Mouse (Mus musculus) liver, embryonic 14.5 days (tissue): ENCODE measurements around the gene Ros1. TPM values are rescaled to one million over a fixed set of nuclear protein-coding genes. Genes with fewer than 3 reads are reported as not detected.

Experiments
- ATAC-seq: fragments of 200-750 bp; cut with Nextera tagmentation; 2 replicates; pipeline ENCODE4 v1.8.0; 2017; ENCODE audit warnings: moderate number of reproducible peaks, mild to moderate bottlenecking, moderate library complexity; ENCODE audit not compliant: insufficient read depth
- DNase-seq, 3 experiments: peaks; one replicate each; pipeline ENCODE4 v3.0.0-alpha.2; 2012 to 2013; ENCODE audit warnings: low read depth in 3 of 3, low spot score in 3 of 3
- H3K27ac ChIP-seq: fragments of 300-500 bp; sonication (generic); 2 replicates; pipeline ENCODE4 v1.5.1; 2014; ENCODE audit warnings: moderate library complexity, mild to moderate bottlenecking, control low read depth, inconsistent platforms
- H3K27me3 ChIP-seq: fragments of 300-500 bp; sonication (generic); 2 replicates; pipeline ENCODE4 v1.6.1; 2014; ENCODE audit warnings: mild to moderate bottlenecking, low read length, moderate library complexity; ENCODE audit not compliant: control insufficient read depth, insufficient read depth
- H3K36me3 ChIP-seq: fragments of 300-500 bp; sonication (generic); replicated peaks from 2 replicates; pipeline ENCODE4 v1.6.1; 2014; ENCODE audit warnings: low read depth; ENCODE audit not compliant: control insufficient read depth, insufficient read depth
- H3K4me1 ChIP-seq, 2 experiments: fragments of 200-500 bp in 1 of 2; fragments of 300-500 bp in 1 of 2; sonication (generic) in 1 of 2; replicated peaks; 2 replicates each; pipeline ENCODE4 v1.6.1; 2012 to 2014; ENCODE audit warnings: antibody characterized with exemption in 1 of 2, inconsistent platforms in 1 of 2, low read length in 1 of 2; ENCODE audit not compliant: control insufficient read depth in 2 of 2, insufficient read depth in 2 of 2
- H3K4me2 ChIP-seq: fragments of 300-500 bp; sonication (generic); 2 replicates; pipeline ENCODE4 v1.6.1; 2014; ENCODE audit warnings: low read depth, mild to moderate bottlenecking, control low read depth, moderate library complexity
- H3K4me3 ChIP-seq, 2 experiments: fragments of 200-500 bp in 1 of 2; fragments of 300-500 bp in 1 of 2; sonication (generic) in 1 of 2; 2 replicates each; pipeline ENCODE4 v1.5.1; 2012 to 2014; ENCODE audit warnings: low read depth in 2 of 2, low read length in 2 of 2, mild to moderate bottlenecking in 2 of 2, control low read depth in 1 of 2, inconsistent platforms in 1 of 2, moderate library complexity in 1 of 2; ENCODE audit not compliant: insufficient read depth in 1 of 2
- H3K9ac ChIP-seq: fragments of 300-500 bp; sonication (generic); replicated peaks from 2 replicates; pipeline ENCODE4 v1.6.1; 2014; ENCODE audit warnings: mild to moderate bottlenecking, control low read depth, moderate library complexity
- H3K9me3 ChIP-seq: fragments of 300-500 bp; sonication (generic); 2 replicates; pipeline ENCODE4 v1.6.1; 2016; ENCODE audit warnings: low read length, mixed read lengths; ENCODE audit not compliant: control insufficient read depth
- CTCF ChIP-seq: IDR thresholded peaks from 2 replicates; pipeline ENCODE4 v1.5.1; 2016; ENCODE audit warnings: antibody characterized with exemption, low read depth, control low read depth
- EP300 ChIP-seq: IDR thresholded peaks from 2 replicates; pipeline ENCODE4 v1.6.1; 2016; ENCODE audit warnings: antibody characterized with exemption, low read depth
- WGBS: fragments of 180-500 bp; shearing (Covaris S2); extraction: QIAGEN DNeasy Blood & Tissue Kit; methylation state at CpG from one replicate; pipeline ENCODE4 v1.1.7; 2014; ENCODE audit not compliant: insufficient replicate concordance; 5-methylcytosine and 5-hydroxymethylcytosine counted together
- polyA plus RNA-seq, 2 experiments: library from polyadenylated mRNA; depleted of rRNA in 1 of 2; stranded (reverse) in 1 of 2; unstranded in 1 of 2; fragments of >200 nt; fragmentation: Nextera tagmentation in 1 of 2; extraction: Ambion mirVana in 1 of 2; gene quantifications; 2 replicates each; pipeline versions ENCODE4 v1.2.1 to v1.2.3; 2012 to 2014

Gene Ros1
- polyA plus RNA-seq, 2 experiments = 0.03 to 0.05 TPM

GRCm38 (mm10) chr10:52233969-52234653, 39.1 kb upstream of the Ros1 start:
- H3K36me3 ChIP-seq = no peaks in the 10 kb centered on the region
- H3K4me2 ChIP-seq = peak overlapping the region; percentile 74
- TF ChIP-seq CTCF (no peak), EP300 (no peak)
- no peak overlapping the region for H3K27ac ChIP-seq
- DNase-seq = no peak
- peaks cover 0 to 6% of the 10 kb centered on the region in 2 experiments; a peak in 1 of 4 replicates for H3K4me1 ChIP-seq
- H3K27me3 ChIP-seq = no peaks in the 10 kb centered on the region; the same call in 1 of the 2 replicates
- no peaks in the 10 kb centered on the region for H3K9me3 ChIP-seq
- H3K4me3 ChIP-seq = peak overlapping the region; percentile 62 to 76
- 1% methylated on average over 37 of the region's 40 CpGs for WGBS
- H3K9ac ChIP-seq = peak overlapping the region; percentile 65
- peak; percentile 29; the same call in 1 of the 2 replicates for ATAC-seq

GRCm38 (mm10) chr10:52233301-52233968, 38.4 kb upstream of the Ros1 start, which contains the start of gene Dcbld1:
Dcbld1 (plus strand) TSS chr10:52233619.
- Histone ChIP-seq H3K27me3 (no peaks in the 10 kb centered on the region; the same call in 1 of the 2 replicates), H3K27ac (no peak within 1 kb of the TSS), H3K36me3 (no peaks in the 10 kb centered on the region), H3K9me3 (no peaks in the 10 kb centered on the region), H3K4me1 (peaks cover 0 to 6% of the 10 kb centered on the region in 2 experiments; a peak in 1 of 4 replicates), H3K4me2 (peak within 1 kb of the TSS; percentile 74), H3K9ac (peak within 1 kb of the TSS; percentile 65), H3K4me3 (peak within 1 kb of the TSS; percentile 62 to 76)
- peak; percentile 88 for ATAC-seq
- TF ChIP-seq EP300 = no peak
- no peak for TF ChIP-seq CTCF
- WGBS = under 1% methylated on average over 57 of the region's 60 CpGs
- peak in 2 of 3 experiments; percentile 26 to 31 for DNase-seq

GRCm38 (mm10) chr10:52232196-52233176, 37.4 kb upstream of the Ros1 start:
- Histone ChIP-seq H3K9ac (no peak overlapping the region), H3K36me3 (no peaks in the 10 kb centered on the region), H3K4me3 (peak overlapping the region; percentile 27 to 62), H3K27me3 (no peaks in the 10 kb centered on the region; the same call in 1 of the 2 replicates), H3K27ac (no peak overlapping the region), H3K4me1 (peaks cover 0 to 6% of the 10 kb centered on the region in 2 experiments; a peak in 1 of 4 replicates), H3K4me2 (peak overlapping the region; percentile 74), H3K9me3 (no peaks in the 10 kb centered on the region)
- peak; percentile 16; the same call in 1 of the 2 replicates for ATAC-seq
- TF ChIP-seq EP300 = no peak
- TF ChIP-seq CTCF = peak; percentile 50
- 8% methylated on average over 21 of the region's 21 CpGs for WGBS
- DNase-seq = no peak

GRCm38 (mm10) chr10:52219600-52219999, 24.6 kb upstream of the Ros1 start:
- Histone ChIP-seq H3K4me2 (no peak overlapping the region), H3K9ac (no peak overlapping the region), H3K4me3 (no peak overlapping the region), H3K27me3 (no peaks in the 10 kb centered on the region), H3K36me3 (no peaks in the 10 kb centered on the region), H3K4me1 (peaks cover 0 to 5% of the 10 kb centered on the region in 2 experiments; a peak in 2 of 4 replicates), H3K9me3 (no peaks in the 10 kb centered on the region), H3K27ac (no peak overlapping the region)
- DNase-seq = no peak
- no peak for ATAC-seq
- TF ChIP-seq EP300 (no peak), CTCF (no peak)
- WGBS = 71% methylated on average over 3 of the region's 3 CpGs
